Mouse (Mus musculus) CH12.LX (cell line): ENCODE results near the gene Zdhhc24.
"Not testable (repeated sequence)": the region's sequence is repeated elsewhere in the genome, so short reads cannot be mapped to it uniquely, and the experiment has no call there.

Source experiments
- BHLHE40 ChIP-seq: IDR thresholded peaks from 2 replicates; pipeline ENCODE4 v1.6.1; 2011; ENCODE audit warnings: mild to moderate bottlenecking, low read depth, low read length, improper control_type of control experiment
- CTCF ChIP-seq, 2 experiments: IDR thresholded peaks in 1 of 2; conservative IDR thresholded peaks in 1 of 2; 2 replicates each; pipeline ENCODE4 v1.5.1; 2011 to 2012; ENCODE audit warnings: low read depth in 2 of 2, low read length in 2 of 2, improper control_type of control experiment in 1 of 2, inconsistent platforms in 1 of 2, mild to moderate bottlenecking in 1 of 2, moderate library complexity in 1 of 2
- EP300 ChIP-seq: IDR thresholded peaks from 2 replicates; pipeline ENCODE4 v1.6.1; 2011; ENCODE audit warnings: low read length, improper control_type of control experiment
- PAX5 ChIP-seq: IDR thresholded peaks from 2 replicates; pipeline ENCODE4 v1.6.1; 2012; ENCODE audit warnings: low read length, inconsistent platforms, mixed read lengths
- POLR2A ChIP-seq: IDR thresholded peaks from 2 replicates; pipeline ENCODE4 v1.6.1; 2011; ENCODE audit warnings: low read depth, mild to moderate bottlenecking, improper control_type of control experiment, low read length
- POLR2AphosphoS2 ChIP-seq: IDR thresholded peaks from 2 replicates; pipeline ENCODE4 v1.6.1; 2011; ENCODE audit warnings: low read depth, low read length, improper control_type of control experiment
- RCOR1 ChIP-seq: conservative IDR thresholded peaks from 2 replicates; pipeline ENCODE4 v1.6.1; 2012; ENCODE audit warnings: low read depth, mild to moderate bottlenecking, inconsistent platforms, low read length, improper control_type of control experiment
- SIN3A ChIP-seq: IDR thresholded peaks from 2 replicates; pipeline ENCODE4 v1.6.1; 2012; ENCODE audit warnings: low read length, improper control_type of control experiment, inconsistent platforms
- SMC3 ChIP-seq: IDR thresholded peaks from 2 replicates; pipeline ENCODE4 v1.6.1; 2011; ENCODE audit warnings: low read depth, low read length, improper control_type of control experiment
- USF1 ChIP-seq: IDR thresholded peaks from 2 replicates; pipeline ENCODE4 v1.6.1; 2014; ENCODE audit warnings: low read depth, mild to moderate bottlenecking, inconsistent platforms, low read length, improper control_type of control experiment

- not testable (repeated sequence) for TF ChIP-seq POLR2AphosphoS2; USF1; POLR2A; PAX5; RCOR1; CTCF (conservative IDR thresholded peaks at IDR 0.05 in 1 of 2, IDR thresholded peaks at IDR 0.05 in 1 of 2; ENCODE audit: low read depth in 2 of 2, low read length in 2 of 2); EP300; BHLHE40; SMC3; SIN3A
These were observed 3.9 kb upstream of the Zdhhc24 start for GRCm38 (mm10) chr19:4874613-4875012.
